Mouse (Mus musculus) spleen, adult 18-20 months (tissue): Measurements from ENCODE around the gene Elf5.

Experiments used
- DNase-seq, 2 experiments: peaks; one replicate each; pipeline ENCODE4 v3.0.0; 2022; ENCODE audit warnings: mixed read lengths in 2 of 2

The Elf5 gene

GRCm38 (mm10) chr2:103436534-103436933, 25.0 kb downstream of the Elf5 start:
- no peak for DNase-seq

- no peak for DNase-seq
Measured at GRCm38 (mm10) chr2:103439071-103439622, 27.7 kb downstream of the Elf5 start.

GRCm38 (mm10) chr2:103439710-103440109, 28.2 kb downstream of the Elf5 start:
- peak; percentile 14 to 63 for DNase-seq

GRCm38 (mm10) chr2:103445776-103446175, 34.3 kb downstream of the Elf5 start:
- peak in 1 of 2 experiments; percentile 47 for DNase-seq

GRCm38 (mm10) chr2:103446326-103446725, 34.8 kb downstream of the Elf5 start:
- DNase-seq = no peak

- DNase-seq = no peak
Measured at GRCm38 (mm10) chr2:103448947-103449560, 37.6 kb downstream of the Elf5 start.

- DNase-seq = no peak
Measured at GRCm38 (mm10) chr2:103449813-103450212, 38.3 kb downstream of the Elf5 start.

GRCm38 (mm10) chr2:103450267-103450666, 38.8 kb downstream of the Elf5 start:
- no peak for DNase-seq

GRCm38 (mm10) chr2:103452550-103452949, 41.1 kb downstream of the Elf5 start:
- DNase-seq = no peak

- no peak for DNase-seq
Measured at GRCm38 (mm10) chr2:103455748-103456147, 44.3 kb downstream of the Elf5 start.

- DNase-seq = peak; percentile 64 to 86
Measured at GRCm38 (mm10) chr2:103456646-103457045, 45.2 kb downstream of the Elf5 start.

- DNase-seq = no peak
Measured at GRCm38 (mm10) chr2:103457048-103457447, 45.6 kb downstream of the Elf5 start.

- DNase-seq = no peak
Measured at GRCm38 (mm10) chr2:103457628-103458027, 46.1 kb downstream of the Elf5 start.

GRCm38 (mm10) chr2:103459069-103459468, 47.6 kb downstream of the Elf5 start:
- DNase-seq = no peak

- DNase-seq = no peak
Measured at GRCm38 (mm10) chr2:103461210-103461609, 49.7 kb downstream of the Elf5 start.

- no peak for DNase-seq
Measured at GRCm38 (mm10) chr2:103461743-103462142, 50.3 kb downstream of the Elf5 start.

- no peak for DNase-seq
Measured at GRCm38 (mm10) chr2:103462746-103463145, 51.3 kb downstream of the Elf5 start.

GRCm38 (mm10) chr2:103464524-103464923, 53.0 kb downstream of the Elf5 start:
- no peak for DNase-seq

GRCm38 (mm10) chr2:103465429-103465828, 53.9 kb downstream of the Elf5 start:
- no peak for DNase-seq

GRCm38 (mm10) chr2:103466272-103466671, 54.8 kb downstream of the Elf5 start:
- DNase-seq = no peak

GRCm38 (mm10) chr2:103466984-103467588, 55.6 kb downstream of the Elf5 start:
- no peak for DNase-seq

- no peak for DNase-seq
Measured at GRCm38 (mm10) chr2:103473362-103473761, 61.9 kb downstream of the Elf5 start.

GRCm38 (mm10) chr2:103476180-103476579, 64.7 kb downstream of the Elf5 start:
- no peak for DNase-seq

- no peak for DNase-seq
Measured at GRCm38 (mm10) chr2:103476657-103477056, 65.2 kb downstream of the Elf5 start.
